Mouse (Mus musculus): ENCODE data around the gene Cracr2a.

Gene Cracr2a

GRCm38 (mm10) chr6:127571849-127572550, 10.9 kb downstream of the Cracr2a start:
- no peak for DNase-seq

GRCm38 (mm10) chr6:127573779-127574463, 12.8 kb downstream of the Cracr2a start:
- DNase-seq: no peak

- no peak for DNase-seq
These were observed 14.1 kb downstream of the Cracr2a start for GRCm38 (mm10) chr6:127575194-127575593.

GRCm38 (mm10) chr6:127577688-127578087, 16.6 kb downstream of the Cracr2a start:
- no peak for DNase-seq

GRCm38 (mm10) chr6:127578316-127578715, 17.2 kb downstream of the Cracr2a start:
- no peak for DNase-seq

GRCm38 (mm10) chr6:127578810-127579209, 17.7 kb downstream of the Cracr2a start:
- no peak for DNase-seq

GRCm38 (mm10) chr6:127581915-127582314, 20.8 kb downstream of the Cracr2a start:
- no peak for DNase-seq

GRCm38 (mm10) chr6:127582391-127583176, 21.4 kb downstream of the Cracr2a start:
- peak; percentile 85 for DNase-seq

GRCm38 (mm10) chr6:127591467-127591866, 30.3 kb downstream of the Cracr2a start:
- DNase-seq: no peak

GRCm38 (mm10) chr6:127593487-127593886, 32.3 kb downstream of the Cracr2a start:
- DNase-seq: peak; percentile 16

GRCm38 (mm10) chr6:127599280-127599679, 38.1 kb downstream of the Cracr2a start:
- DNase-seq: no peak

- no peak for DNase-seq
These were observed 44.2 kb downstream of the Cracr2a start for GRCm38 (mm10) chr6:127605067-127606025.

- no peak for DNase-seq
These were observed 48.5 kb downstream of the Cracr2a start for GRCm38 (mm10) chr6:127609673-127610072.

- DNase-seq: no peak
These were observed 50.1 kb downstream of the Cracr2a start for GRCm38 (mm10) chr6:127611216-127611615.

GRCm38 (mm10) chr6:127614083-127614984, 53.2 kb downstream of the Cracr2a start:
- DNase-seq: no peak

- DNase-seq: no peak
These were observed 55.5 kb downstream of the Cracr2a start for GRCm38 (mm10) chr6:127616623-127617022.

GRCm38 (mm10) chr6:127617258-127618025, 56.3 kb downstream of the Cracr2a start:
- DNase-seq: peak; percentile 23

- DNase-seq: no peak
These were observed 57.5 kb downstream of the Cracr2a start for GRCm38 (mm10) chr6:127618686-127619085.

- peak; percentile 66 for DNase-seq
These were observed 64.0 kb downstream of the Cracr2a start for GRCm38 (mm10) chr6:127625135-127625534.

- no peak for DNase-seq
These were observed 66.3 kb downstream of the Cracr2a start for GRCm38 (mm10) chr6:127627453-127627852.
